Mouse (Mus musculus) ES-Bruce4 (cell line): ENCODE measurements around the gene Gja5.

ENCODE experiments used
- CTCF ChIP-seq: IDR thresholded peaks from one replicate; pipeline ENCODE4 v1.8.1; 2011; ENCODE audit warnings: low read depth, low read length
- POLR2A ChIP-seq: IDR thresholded peaks from one replicate; pipeline ENCODE4 v1.8.1; 2011; ENCODE audit warnings: low read length; ENCODE audit not compliant: insufficient read depth

GRCm38 (mm10) chr3:97048360-97048759 is 143.9 kb downstream of the Gja5 start:
- TF ChIP-seq CTCF = peak; percentile 11
- no peak for TF ChIP-seq POLR2A
